Mouse (Mus musculus) forebrain, embryonic 11.5 days (tissue): Measurements from ENCODE around the gene Celf6. TPM values are rescaled to one million over a fixed set of nuclear protein-coding genes. Genes with fewer than 3 reads are reported as not detected.
A peak's percentile ranks its signal among the peaks of the same experiment; 100 is the strongest.

Experiments used
- ATAC-seq: fragments of 200-750 bp; cut with Nextera tagmentation; replicated peaks from 2 replicates; pipeline ENCODE4 v1.8.0; 2017; ENCODE audit warnings: moderate TSS enrichment; ENCODE audit not compliant: low FRiP score
- DNase-seq: peaks from one replicate; pipeline ENCODE4 v3.0.0-alpha.2; 2017; ENCODE audit warnings: low spot score
- H3K27ac ChIP-seq: fragments of 300-500 bp; sonication (generic); 2 replicates; pipeline ENCODE4 v1.5.1; 2014; ENCODE audit warnings: low read depth, low read length
- H3K27me3 ChIP-seq: fragments of 300-500 bp; sonication (generic); 2 replicates; pipeline ENCODE4 v1.6.1; 2014; ENCODE audit warnings: mild to moderate bottlenecking, low read length, mixed read lengths; ENCODE audit not compliant: control insufficient read depth, insufficient read depth
- H3K36me3 ChIP-seq: fragments of 300-500 bp; sonication (generic); 2 replicates; pipeline ENCODE4 v1.6.1; 2014; ENCODE audit warnings: mild to moderate bottlenecking, low read length, moderate library complexity, mixed read lengths; ENCODE audit not compliant: control insufficient read depth, insufficient read depth
- H3K4me1 ChIP-seq: fragments of 300-500 bp; sonication (generic); replicated peaks from 2 replicates; pipeline ENCODE4 v1.6.1; 2014; ENCODE audit warnings: low read length, mixed read lengths; ENCODE audit not compliant: control insufficient read depth, insufficient read depth
- H3K4me2 ChIP-seq: fragments of 300-500 bp; sonication (generic); 2 replicates; pipeline ENCODE4 v1.6.1; 2014; ENCODE audit warnings: low read depth, mild to moderate bottlenecking, low read length, moderate library complexity, mixed read lengths; ENCODE audit not compliant: severe bottlenecking
- H3K4me3 ChIP-seq: fragments of 300-500 bp; sonication (generic); 2 replicates; pipeline ENCODE4 v1.5.1; 2014; ENCODE audit warnings: low read depth, low read length
- H3K9ac ChIP-seq: fragments of 300-500 bp; sonication (generic); 2 replicates; pipeline ENCODE4 v1.6.1; 2014; ENCODE audit warnings: low read length
- H3K9me3 ChIP-seq: fragments of 300-500 bp; sonication (generic); 2 replicates; pipeline ENCODE4 v1.6.1; 2016; ENCODE audit warnings: low read length, mixed read lengths; ENCODE audit not compliant: control insufficient read depth
- WGBS: fragments of 180-500 bp; shearing (Covaris S2); extraction: QIAGEN DNeasy Blood & Tissue Kit; methylation state at CpG from one replicate; pipeline ENCODE4 v1.1.7; 2014; 5-methylcytosine and 5-hydroxymethylcytosine counted together
- polyA plus RNA-seq: library from polyadenylated mRNA; unstranded; fragments of >200 nt; fragmentation: Nextera tagmentation; extraction: Ambion mirVana; gene quantifications from 2 replicates; pipeline ENCODE4 v1.2.1, GENCODE M21; 2014

Gene Celf6
- polyA plus RNA-seq, 1 experiment from 2014 or later: 8.3 TPM

GRCm38 (mm10) chr9:59565600-59565999 is 12.1 kb upstream of the Celf6 start:
- 29% methylated on average over 4 of the region's 4 CpGs for WGBS
- H3K27me3 ChIP-seq: no peaks in the 10 kb centered on the region
- no peak overlapping the region for H3K9ac ChIP-seq
- H3K4me2 ChIP-seq: no peak overlapping the region
- DNase-seq: peak; percentile 80
- H3K4me3 ChIP-seq: no peak overlapping the region
- no peaks in the 10 kb centered on the region for H3K36me3 ChIP-seq
- H3K9me3 ChIP-seq: no peaks in the 10 kb centered on the region
- no peaks in the 10 kb centered on the region for H3K4me1 ChIP-seq
- H3K27ac ChIP-seq: no peak overlapping the region
- no peak for ATAC-seq

GRCm38 (mm10) chr9:59567111-59567510 is 10.6 kb upstream of the Celf6 start:
- Histone ChIP-seq H3K36me3 (no peaks in the 10 kb centered on the region), H3K4me1 (no peaks in the 10 kb centered on the region), H3K27me3 (no peaks in the 10 kb centered on the region), H3K9ac (no peak overlapping the region), H3K9me3 (no peaks in the 10 kb centered on the region), H3K27ac (no peak overlapping the region), H3K4me3 (no peak overlapping the region), H3K4me2 (no peak overlapping the region)
- peak; percentile 80 for DNase-seq
- ATAC-seq: 0 out of 2 replicates have a peak, but pooled peaks have one; percentile 46
- 37% methylated on average over 6 of the region's 6 CpGs for WGBS

- H3K4me1 ChIP-seq: no peaks in the 10 kb centered on the region
- peaks cover 5% of the 10 kb centered on the region; the same call in 1 of the 2 replicates for H3K27me3 ChIP-seq
- no peak overlapping the region for H3K9ac ChIP-seq
- WGBS: 82% methylated on average over 2 of the region's 2 CpGs
- ATAC-seq: no peak
- H3K36me3 ChIP-seq: no peaks in the 10 kb centered on the region
- DNase-seq: no peak
- H3K4me3 ChIP-seq: no peak overlapping the region
- H3K9me3 ChIP-seq: no peaks in the 10 kb centered on the region
- no peak overlapping the region for H3K4me2 ChIP-seq
- no peak overlapping the region for H3K27ac ChIP-seq
Observed at GRCm38 (mm10) chr9:59571852-59572251, 5.9 kb upstream of the Celf6 start.

- no peak for DNase-seq
- Histone ChIP-seq H3K9ac (no peak overlapping the region), H3K4me3 (peak overlapping the region; percentile 39), H3K9me3 (no peaks in the 10 kb centered on the region), H3K27ac (no peak overlapping the region), H3K4me2 (peak overlapping the region; percentile 66), H3K27me3 (peaks cover 12% of the 10 kb centered on the region), H3K4me1 (peaks cover 8% of the 10 kb centered on the region), H3K36me3 (no peaks in the 10 kb centered on the region)
- 16% methylated on average over 13 of the region's 13 CpGs for WGBS
- no peak for ATAC-seq
Observed at GRCm38 (mm10) chr9:59577401-59577800, 316 bp upstream of the Celf6 start.

- no peak; the same call in 1 of the 2 replicates for ATAC-seq
- 1% methylated on average over 20 of the region's 20 CpGs for WGBS
- peak overlapping the region; percentile 66 for H3K4me2 ChIP-seq
- H3K27ac ChIP-seq: no peak overlapping the region
- peak overlapping the region; percentile 39 for H3K9ac ChIP-seq
- DNase-seq: no peak
- no peaks in the 10 kb centered on the region for H3K36me3 ChIP-seq
- H3K9me3 ChIP-seq: no peaks in the 10 kb centered on the region
- peaks cover 12% of the 10 kb centered on the region for H3K27me3 ChIP-seq
- H3K4me3 ChIP-seq: peak overlapping the region; percentile 39
- H3K4me1 ChIP-seq: peaks cover 8% of the 10 kb centered on the region
Observed at GRCm38 (mm10) chr9:59578505-59578867, 769 bp downstream of the Celf6 start.

- Histone ChIP-seq H3K4me2 (peak overlapping the region; percentile 33; the same call in 1 of the 2 replicates), H3K36me3 (no peaks in the 10 kb centered on the region), H3K27ac (no peak overlapping the region), H3K27me3 (no peaks in the 10 kb centered on the region; the same call in none of the 2 replicates), H3K4me1 (peaks cover 3% of the 10 kb centered on the region; the same call in 1 of the 2 replicates), H3K4me3 (no peak overlapping the region), H3K9ac (peak overlapping the region; percentile 45), H3K9me3 (no peaks in the 10 kb centered on the region)
- DNase-seq: peak; percentile 87
- peak; percentile 72 for ATAC-seq
- WGBS: 7% methylated on average over 13 of the region's 13 CpGs
Observed at GRCm38 (mm10) chr9:59584871-59585308, 7.2 kb downstream of the Celf6 start.

- WGBS: 70% methylated on average over 5 of the region's 5 CpGs
- no peaks in the 10 kb centered on the region; the same call in 1 of the 2 replicates for H3K27me3 ChIP-seq
Observed at GRCm38 (mm10) chr9:59588252-59588651, 10.5 kb downstream of the Celf6 start.

GRCm38 (mm10) chr9:59588710-59589671 is 11.3 kb downstream of the Celf6 start:
- Histone ChIP-seq H3K36me3 (no peaks in the 10 kb centered on the region), H3K4me3 (no peak overlapping the region), H3K9me3 (no peaks in the 10 kb centered on the region), H3K4me1 (peaks cover 3% of the 10 kb centered on the region; the same call in 1 of the 2 replicates), H3K27ac (peak overlapping the region; percentile 41; the same call in 1 of the 2 replicates), H3K9ac (no peak overlapping the region), H3K27me3 (no peaks in the 10 kb centered on the region; the same call in 1 of the 2 replicates), H3K4me2 (no peak overlapping the region)
- ATAC-seq: peak; percentile 72
- WGBS: 29% methylated on average over 12 of the region's 12 CpGs
- DNase-seq: no peak

More at GRCm38 (mm10) chr9:59588252-59588651, 10.5 kb downstream of the Celf6 start:
- no peaks in the 10 kb centered on the region for H3K9me3 ChIP-seq
- H3K4me3 ChIP-seq: no peak overlapping the region
- no peaks in the 10 kb centered on the region for H3K36me3 ChIP-seq
- ATAC-seq: no peak
- no peak overlapping the region for H3K4me2 ChIP-seq
- no peak overlapping the region for H3K9ac ChIP-seq
- no peak for DNase-seq
- peaks cover 3% of the 10 kb centered on the region; the same call in 1 of the 2 replicates for H3K4me1 ChIP-seq
- H3K27ac ChIP-seq: no peak overlapping the region; the same call in 1 of the 2 replicates
